Mouse (Mus musculus): ENCODE results near the gene Dclk1.

DNA sequence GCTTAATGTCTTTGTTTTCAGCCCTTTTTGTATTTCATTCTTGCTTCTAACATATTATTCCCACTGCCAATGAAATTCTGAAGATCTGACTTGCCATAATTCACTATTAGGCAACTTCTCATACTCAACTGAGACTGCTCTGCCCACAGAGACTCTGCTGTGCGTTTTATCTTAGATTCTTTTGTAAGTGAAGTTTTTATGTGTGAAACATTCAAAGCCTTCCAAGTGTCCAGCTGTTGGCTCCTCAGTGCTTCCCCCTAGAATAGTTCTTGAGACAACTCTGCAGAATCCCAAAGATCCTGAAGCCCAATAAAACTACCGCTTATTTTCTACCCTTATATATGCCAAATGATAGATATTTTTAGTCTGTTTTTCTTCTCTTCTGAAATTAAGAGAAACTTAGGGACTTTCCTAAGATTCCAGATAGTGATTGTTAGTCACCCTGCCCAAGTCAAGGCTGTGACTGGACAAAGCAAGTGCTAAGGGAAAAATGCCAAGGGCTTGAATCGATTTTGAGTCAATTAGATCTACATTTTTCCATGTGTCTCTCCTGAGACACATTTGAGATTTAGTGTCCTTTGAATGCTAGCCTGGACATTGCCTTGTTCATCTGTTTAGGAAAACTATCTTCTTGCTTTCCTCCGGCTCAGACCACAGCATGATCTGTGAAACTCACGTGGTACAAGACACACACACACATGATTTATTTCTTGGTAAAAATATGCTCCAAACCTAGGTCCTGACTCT, 46.4 kb upstream of the Dclk1 start:
- TF ChIP-seq CTCF (IDR thresholded peaks at IDR 0.05; ENCODE audit: low read depth) (no peak), EP300 (IDR thresholded peaks at IDR 0.05; ENCODE audit: low read depth) (no peak)

Data from liver, embryonic 14.5 days (tissue).